Mouse (Mus musculus) hindbrain, postnatal 0 days (tissue): ENCODE data around the gene Cdca5. TPM values are rescaled to one million over a fixed set of nuclear protein-coding genes. Genes with fewer than 3 reads are reported as not detected.

Experiments
- ATAC-seq: fragments of 200-750 bp; cut with Nextera tagmentation; 2 replicates; pipeline ENCODE4 v1.8.0; 2017; ENCODE audit warnings: mild to moderate bottlenecking, moderate TSS enrichment, moderate library complexity
- DNase-seq: peaks from one replicate; pipeline ENCODE4 v3.0.0-alpha.2; 2015; ENCODE audit warnings: low spot score
- H3K27ac ChIP-seq: fragments of 300-500 bp; sonication (generic); 2 replicates; pipeline ENCODE4 v1.5.1; 2014; ENCODE audit warnings: mild to moderate bottlenecking
- H3K27me3 ChIP-seq: fragments of 300-500 bp; sonication (generic); 2 replicates; pipeline ENCODE4 v1.6.1; 2014; ENCODE audit warnings: low read length, mixed read lengths; ENCODE audit not compliant: insufficient read depth
- H3K36me3 ChIP-seq: fragments of 300-500 bp; sonication (generic); 2 replicates; pipeline ENCODE4 v1.6.1; 2014; ENCODE audit warnings: low read length, mixed read lengths; ENCODE audit not compliant: insufficient read depth
- H3K4me1 ChIP-seq: fragments of 300-500 bp; sonication (generic); 2 replicates; pipeline ENCODE4 v1.6.1; 2014; ENCODE audit warnings: antibody characterized with exemption, low read length, mixed read lengths; ENCODE audit not compliant: insufficient read depth
- H3K4me2 ChIP-seq: fragments of 300-500 bp; sonication (generic); 2 replicates; pipeline ENCODE4 v1.6.1; 2014; ENCODE audit warnings: low read depth, mild to moderate bottlenecking, low read length, moderate library complexity, mixed read lengths
- H3K4me3 ChIP-seq: fragments of 300-500 bp; sonication (generic); 2 replicates; pipeline ENCODE4 v1.5.1; 2014; ENCODE audit warnings: low read length
- H3K9ac ChIP-seq: fragments of 300-500 bp; sonication (generic); replicated peaks from 2 replicates; pipeline ENCODE4 v1.6.1; 2014; ENCODE audit warnings: mild to moderate bottlenecking, low read length, moderate library complexity, mixed read lengths
- H3K9me3 ChIP-seq: fragments of 300-500 bp; sonication (generic); 2 replicates; pipeline ENCODE4 v1.6.1; 2016; ENCODE audit warnings: low read length, mixed read lengths
- CTCF ChIP-seq: IDR thresholded peaks from 2 replicates; pipeline ENCODE4 v1.5.1; 2016; ENCODE audit warnings: antibody characterized with exemption, control low read depth, low read depth
- WGBS: fragments of 180-500 bp; shearing (Covaris S2); extraction: QIAGEN DNeasy Blood & Tissue Kit; methylation state at CpG from one replicate; pipeline ENCODE4 v1.1.7; 2014; 5-methylcytosine and 5-hydroxymethylcytosine counted together
- polyA plus RNA-seq: library from polyadenylated mRNA; unstranded; fragments of >200 nt; fragmentation: Nextera tagmentation; extraction: Ambion mirVana; gene quantifications from 2 replicates; pipeline ENCODE4 v1.2.1, GENCODE M21; 2015
- total RNA-seq: library from RNA; depleted of rRNA; stranded (reverse); fragments of >200 nt; gene quantifications from 2 replicates; pipeline ENCODE4 v1.2.3, GENCODE M21; 2014

Gene Cdca5
- total and polyA plus RNA-seq, 2 experiments from 2014 or later = 6.1 to 6.3 TPM

DNA sequence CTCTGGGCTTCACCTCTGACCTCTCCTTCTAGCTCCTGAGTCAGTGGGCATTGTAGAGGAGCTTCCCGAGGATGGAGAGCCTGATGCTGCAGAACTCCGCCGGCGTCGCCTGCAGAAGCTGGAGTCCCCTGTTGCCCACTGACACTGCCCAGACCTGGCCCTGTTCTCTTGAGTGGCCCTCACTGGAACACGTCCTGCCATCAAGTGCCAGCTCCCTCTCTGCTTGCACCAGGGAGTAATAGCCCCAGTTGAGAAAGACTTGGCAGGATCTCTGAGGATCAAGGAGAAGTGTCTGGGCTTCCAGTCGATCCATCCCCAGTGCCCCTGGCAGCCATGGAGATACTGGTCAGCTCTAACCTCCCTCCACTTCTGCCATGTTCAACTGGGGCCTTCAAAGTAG, 32.3 kb upstream of the Cdca5 start:
- H3K9ac ChIP-seq = no peak overlapping the region
- H3K4me3 ChIP-seq = no peak overlapping the region
- no peak overlapping the region for H3K27ac ChIP-seq
- WGBS = 81% methylated on average over 7 of the region's 7 CpGs
- no peaks in the 10 kb centered on the region for H3K27me3 ChIP-seq
- no peaks in the 10 kb centered on the region for H3K9me3 ChIP-seq
- no peak for DNase-seq
- peaks cover 70% of the 10 kb centered on the region for H3K36me3 ChIP-seq
- H3K4me2 ChIP-seq = no peak overlapping the region
- no peak for TF ChIP-seq CTCF
- ATAC-seq = no peak
- peaks cover 12% of the 10 kb centered on the region for H3K4me1 ChIP-seq

DNA sequence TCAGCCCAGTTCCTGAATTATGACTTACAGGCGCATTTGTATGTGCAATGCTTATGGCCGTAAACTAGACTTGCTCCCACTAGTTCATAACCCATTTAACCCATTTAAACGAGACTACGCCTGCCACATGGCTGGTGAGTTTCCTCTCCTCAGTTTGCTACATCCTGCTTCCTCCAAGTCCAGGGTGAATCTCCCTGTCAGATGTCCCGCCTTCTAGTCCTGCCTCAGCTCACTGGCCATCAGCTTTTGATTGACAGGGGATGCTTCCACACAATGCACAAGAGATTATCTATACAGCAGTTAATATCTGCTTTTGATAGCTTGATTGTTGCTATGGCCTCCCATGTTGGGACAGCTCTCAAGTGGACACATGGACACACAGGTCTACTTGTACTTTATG, 30.5 kb upstream of the Cdca5 start:
- peaks cover 61% of the 10 kb centered on the region for H3K36me3 ChIP-seq
- no peak for TF ChIP-seq CTCF
- H3K9ac ChIP-seq = no peak overlapping the region
- no peaks in the 10 kb centered on the region for H3K27me3 ChIP-seq
- no peaks in the 10 kb centered on the region for H3K9me3 ChIP-seq
- 87% methylated on average over 5 of the region's 5 CpGs for WGBS
- H3K4me2 ChIP-seq = no peak overlapping the region
- peaks cover 11% of the 10 kb centered on the region for H3K4me1 ChIP-seq
- no peak overlapping the region for H3K27ac ChIP-seq
- ATAC-seq (no peak), DNase-seq (no peak)
- no peak overlapping the region for H3K4me3 ChIP-seq

DNA sequence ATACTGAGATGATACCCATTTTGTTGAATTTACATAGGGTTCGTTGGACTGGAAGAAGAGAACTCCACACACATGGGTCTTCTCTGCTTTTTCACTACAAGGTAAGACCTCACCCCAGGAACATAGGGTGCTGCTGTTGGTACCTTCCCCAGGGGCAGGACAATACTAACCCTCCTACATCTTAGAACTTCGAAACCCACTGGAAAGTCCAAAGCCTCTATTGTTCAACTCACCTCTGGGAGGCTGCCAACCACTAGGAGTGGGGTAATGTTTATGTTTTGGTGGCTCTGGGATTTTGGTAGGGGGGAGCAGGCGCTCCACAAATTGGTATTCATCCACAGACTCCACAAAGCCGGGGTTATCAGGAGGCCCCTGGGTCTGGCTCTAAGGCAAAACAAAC, 28.1 kb upstream of the Cdca5 start:
- ATAC-seq (no peak), DNase-seq (no peak)
- Histone ChIP-seq H3K4me2 (peak overlapping the region; percentile 86), H3K27me3 (no peaks in the 10 kb centered on the region), H3K9ac (peak overlapping the region; percentile 86; the same call in 1 of the 2 replicates), H3K9me3 (no peaks in the 10 kb centered on the region), H3K4me1 (peaks cover 11% of the 10 kb centered on the region), H3K36me3 (peaks cover 41% of the 10 kb centered on the region), H3K4me3 (peak overlapping the region; percentile 88), H3K27ac (no peak overlapping the region)
- no peak for TF ChIP-seq CTCF
- WGBS = 60% methylated on average over 4 of the region's 4 CpGs

DNA sequence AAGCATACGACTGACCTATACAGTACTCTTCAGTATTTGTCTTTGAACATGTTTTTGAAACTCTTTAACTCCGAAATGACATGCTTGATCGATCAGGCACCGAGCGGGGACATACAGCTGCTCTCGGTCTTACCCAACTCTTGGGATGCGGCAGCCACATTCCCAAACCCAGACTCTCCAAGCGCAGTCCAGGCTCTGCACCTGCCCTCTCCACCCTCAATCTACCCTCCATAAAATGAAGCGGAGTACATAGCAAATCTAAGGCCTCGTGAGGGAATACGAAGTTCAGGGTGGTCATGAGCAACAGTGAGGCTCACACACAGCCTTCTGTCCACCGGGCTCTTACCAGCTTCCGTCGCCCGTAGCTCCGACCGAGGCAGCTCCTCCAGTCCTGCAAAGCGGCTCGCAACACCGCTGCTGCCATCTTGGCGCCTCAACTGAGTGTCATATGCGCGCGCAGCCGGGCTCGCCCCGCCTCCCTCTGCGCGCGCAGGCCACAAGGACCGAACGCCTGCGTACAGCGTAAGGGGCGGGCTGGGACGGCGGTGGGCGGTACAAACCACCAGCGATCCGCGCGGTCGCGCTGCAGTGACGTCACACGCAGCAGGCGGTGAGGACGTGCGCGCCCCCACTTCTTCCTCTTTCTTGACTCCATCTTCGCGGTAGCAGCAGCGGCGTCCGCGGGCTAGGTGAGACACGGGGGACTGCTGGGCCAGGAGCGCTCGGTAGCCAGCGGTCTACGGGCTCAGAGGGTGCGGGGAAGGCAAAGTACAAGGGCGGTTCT, 27.3 kb upstream of the Cdca5 start, which contains the start of the genes Mrpl49 and Fau:
Mrpl49 (minus strand) TSS at position 473 of the 784 bp plus-strand sequence.
Fau (plus strand) TSS at position 532 of the 784 bp plus-strand sequence.
- DNase-seq (peak; percentile 99), ATAC-seq (peak; percentile 92)
- Histone ChIP-seq H3K27ac (peak within 1 kb of the TSS; percentile 80), H3K4me3 (peak within 1 kb of the TSS; percentile 88), H3K9ac (peak within 1 kb of the TSS; percentile 86), H3K9me3 (no peaks in the 10 kb centered on the region), H3K36me3 (peaks cover 33% of the 10 kb centered on the region), H3K4me2 (peak within 1 kb of the TSS; percentile 86), H3K4me1 (peaks cover 16% of the 10 kb centered on the region), H3K27me3 (no peaks in the 10 kb centered on the region)
- TF ChIP-seq CTCF = no peak
- WGBS = 0% methylated on average over 57 of the region's 63 CpGs

DNA sequence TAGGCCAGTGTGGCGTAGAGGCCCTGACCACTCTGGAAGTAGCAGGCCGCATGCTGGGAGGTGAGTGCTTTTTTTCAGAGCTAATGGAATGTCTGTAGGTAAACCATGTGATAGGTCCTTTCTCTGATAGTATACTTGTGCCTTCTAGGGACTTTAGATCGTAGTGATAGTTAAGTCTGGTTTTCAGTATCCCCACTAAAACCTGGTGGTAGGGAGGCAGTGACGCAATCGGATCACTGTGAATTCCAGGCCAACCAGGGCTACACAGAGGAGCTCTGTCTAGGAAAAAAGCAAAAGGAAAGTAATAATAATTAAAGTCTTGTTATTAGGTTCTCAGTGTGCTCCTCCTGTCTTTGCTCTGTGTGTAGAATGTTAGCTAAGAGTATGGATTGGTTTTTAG, 26.3 kb upstream of the Cdca5 start:
- Histone ChIP-seq H3K9me3 (no peaks in the 10 kb centered on the region), H3K9ac (peak overlapping the region; percentile 86), H3K27ac (peak overlapping the region; percentile 80; the same call in 1 of the 2 replicates), H3K4me1 (peaks cover 18% of the 10 kb centered on the region), H3K4me3 (peak overlapping the region; percentile 88), H3K4me2 (peak overlapping the region; percentile 86), H3K36me3 (peaks cover 24% of the 10 kb centered on the region), H3K27me3 (no peaks in the 10 kb centered on the region)
- DNase-seq = no peak
- TF ChIP-seq CTCF = no peak
- WGBS = 40% methylated on average over 5 of the region's 5 CpGs
- ATAC-seq = no peak

DNA sequence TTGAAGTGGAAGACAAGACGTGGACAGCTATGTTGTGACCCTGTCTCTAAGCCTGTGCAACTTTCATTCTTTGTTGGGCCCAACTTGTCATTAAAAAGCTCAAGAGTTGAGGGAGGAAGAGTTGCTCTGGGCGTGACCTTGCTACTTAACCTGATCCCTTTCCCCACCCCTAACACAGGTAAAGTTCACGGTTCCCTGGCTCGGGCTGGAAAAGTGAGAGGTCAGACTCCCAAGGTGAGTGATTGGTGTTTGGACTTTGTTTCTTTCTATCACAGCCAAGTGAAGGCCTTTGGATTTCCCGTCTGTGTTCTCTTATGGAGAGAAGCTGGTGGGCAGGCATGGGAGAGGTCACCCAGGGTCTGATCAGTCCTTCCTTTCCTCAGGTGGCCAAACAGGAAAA, 25.8 kb upstream of the Cdca5 start:
- H3K4me2 ChIP-seq = peak overlapping the region; percentile 86
- no peaks in the 10 kb centered on the region for H3K9me3 ChIP-seq
- H3K27me3 ChIP-seq = no peaks in the 10 kb centered on the region
- H3K4me3 ChIP-seq = peak overlapping the region; percentile 88
- TF ChIP-seq CTCF = no peak
- peaks cover 20% of the 10 kb centered on the region for H3K36me3 ChIP-seq
- 81% methylated on average over 5 of the region's 5 CpGs for WGBS
- ATAC-seq (no peak), DNase-seq (no peak)
- no peak overlapping the region for H3K27ac ChIP-seq
- H3K9ac ChIP-seq = peak overlapping the region; percentile 86; the same call in 1 of the 2 replicates
- H3K4me1 ChIP-seq = peaks cover 18% of the 10 kb centered on the region

DNA sequence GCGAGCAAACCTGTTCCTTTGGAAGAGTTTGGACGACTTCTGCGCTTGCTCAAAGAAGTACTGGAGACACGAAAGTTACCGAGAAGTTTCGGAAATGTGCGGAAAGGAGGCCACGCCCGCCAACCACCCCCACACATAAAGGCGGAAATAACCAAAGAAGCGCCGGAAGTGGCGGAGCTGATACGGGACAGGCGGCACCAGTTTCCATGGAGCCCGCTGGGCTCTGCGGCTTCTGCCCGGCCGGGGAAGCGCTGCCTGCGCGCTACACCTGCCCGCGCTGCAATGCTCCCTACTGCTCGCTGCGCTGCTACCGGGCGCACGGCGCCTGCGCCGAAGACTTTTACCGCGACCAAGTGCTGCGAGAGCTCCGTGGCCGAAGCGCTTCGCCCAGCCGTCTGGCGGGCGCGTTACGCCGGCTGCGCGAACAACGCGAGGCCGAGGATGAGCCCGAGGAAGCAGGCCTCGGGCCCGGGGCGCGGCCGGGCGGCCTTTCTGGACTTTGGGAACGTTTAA, 23.7 kb upstream of the Cdca5 start, which contains the start of gene Znhit2:
Znhit2 (plus strand) TSS at position 172 of the 513 bp plus-strand sequence.
- peak within 1 kb of the TSS; percentile 57 for H3K4me3 ChIP-seq
- peak; percentile 80 for ATAC-seq
- no peaks in the 10 kb centered on the region for H3K9me3 ChIP-seq
- peak within 1 kb of the TSS; percentile 100 for H3K4me2 ChIP-seq
- H3K27ac ChIP-seq = peak within 1 kb of the TSS; percentile 88
- WGBS = under 1% methylated on average over 57 of the region's 58 CpGs
- DNase-seq = peak; percentile 97
- peak within 1 kb of the TSS; percentile 99 for H3K9ac ChIP-seq
- no peak; the same call in 1 of the 2 replicates for TF ChIP-seq CTCF
- H3K27me3 ChIP-seq = no peaks in the 10 kb centered on the region
- peaks cover 19% of the 10 kb centered on the region for H3K4me1 ChIP-seq
- H3K36me3 ChIP-seq = peaks cover 4% of the 10 kb centered on the region; the same call in 1 of the 2 replicates
